Mouse (Mus musculus) myocyte (in vitro differentiated cells): Measurements from ENCODE around the gene Dlgap1. TPM values are rescaled to one million over a fixed set of nuclear protein-coding genes. Genes with fewer than 3 reads are reported as not detected.

ENCODE experiments used
- H3K27me3 ChIP-seq: one replicate; pipeline ENCODE4 v1.6.1; 2011; ENCODE audit not compliant: control insufficient read depth, insufficient read depth, insufficient read length
- H3K36me3 ChIP-seq: one replicate; pipeline ENCODE4 v1.6.1; 2011; ENCODE audit not compliant: control insufficient read depth, insufficient read depth
- H3K4me2 ChIP-seq: one replicate; pipeline ENCODE4 v1.6.1; 2011; ENCODE audit warnings: low read depth, control low read depth
- H3K4me3 ChIP-seq: one replicate; pipeline ENCODE4 v1.5.1; 2011; ENCODE audit warnings: mild to moderate bottlenecking, control low read depth, moderate library complexity
- H3K79me2 ChIP-seq: one replicate; pipeline ENCODE4 v1.6.1; 2011; ENCODE audit not compliant: control insufficient read depth, insufficient read depth
- H3ac ChIP-seq: one replicate; pipeline ENCODE4 v1.6.1; 2011; ENCODE audit not compliant: control insufficient read depth, insufficient read length
- CEBPB ChIP-seq: IDR thresholded peaks from 2 replicates; pipeline ENCODE4 v1.6.1; 2011; ENCODE audit warnings: mild to moderate bottlenecking, moderate library complexity; ENCODE audit not compliant: poor library complexity, insufficient read depth, severe bottlenecking
- E2F4 ChIP-seq: IDR thresholded peaks from one replicate; pipeline ENCODE4 v1.6.1; 2011; ENCODE audit warnings: mild to moderate bottlenecking, control low read depth, moderate library complexity; ENCODE audit not compliant: insufficient read depth
- MAX ChIP-seq: IDR thresholded peaks from one replicate; pipeline ENCODE4 v1.6.1; 2011; ENCODE audit warnings: low read depth, mild to moderate bottlenecking, control low read depth
- MYOD1 ChIP-seq, 3 experiments: IDR thresholded peaks; one replicate each; pipeline ENCODE4 v1.6.1; 2011; ENCODE audit warnings: control low read depth in 2 of 3, low read depth in 2 of 3, mild to moderate bottlenecking in 2 of 3, moderate library complexity in 1 of 3; ENCODE audit not compliant: insufficient read length in 2 of 3, control insufficient read depth in 1 of 3
- MYOG ChIP-seq, 3 experiments: IDR thresholded peaks; one replicate each; pipeline ENCODE4 v1.6.1; 2011; ENCODE audit warnings: control low read depth in 2 of 3, low read depth in 2 of 3, mild to moderate bottlenecking in 2 of 3; ENCODE audit not compliant: insufficient read length in 2 of 3, control insufficient read depth in 1 of 3, insufficient read depth in 1 of 3
- POLR2A ChIP-seq: IDR thresholded peaks from one replicate; pipeline ENCODE4 v1.6.1; 2011; ENCODE audit warnings: low read depth, mild to moderate bottlenecking, control low read depth, moderate library complexity; ENCODE audit not compliant: insufficient read length
- POLR2AphosphoS2 ChIP-seq: IDR thresholded peaks from one replicate; pipeline ENCODE4 v1.6.1; 2011; ENCODE audit warnings: low read depth, control low read depth; ENCODE audit not compliant: insufficient read length
- REST ChIP-seq: IDR thresholded peaks from one replicate; pipeline ENCODE4 v1.6.1; 2011; ENCODE audit warnings: mild to moderate bottlenecking, control low read depth, moderate library complexity; ENCODE audit not compliant: insufficient read depth, insufficient read length
- SRF ChIP-seq: IDR thresholded peaks from one replicate; pipeline ENCODE4 v1.6.1; 2011; ENCODE audit warnings: low read depth; ENCODE audit not compliant: control insufficient read depth, insufficient read length
- TCF12 ChIP-seq: IDR thresholded peaks from one replicate; pipeline ENCODE4 v1.6.1; 2011; ENCODE audit warnings: mild to moderate bottlenecking, control low read depth; ENCODE audit not compliant: poor library complexity, insufficient read depth, severe bottlenecking
- TCF3 ChIP-seq: IDR thresholded peaks from one replicate; pipeline ENCODE4 v1.6.1; 2011; ENCODE audit warnings: low read depth, control low read depth; ENCODE audit not compliant: insufficient read length
- USF1 ChIP-seq: IDR thresholded peaks from one replicate; pipeline ENCODE4 v1.6.1; 2011; ENCODE audit warnings: low read depth, mild to moderate bottlenecking, control low read depth, moderate library complexity
- polyA plus RNA-seq: library from polyadenylated mRNA; unstranded; fragments of >200 nt; fragmentation: generic; extraction: Trizol; gene quantifications from one replicate; pipeline ENCODE4 v1.2.1, GENCODE M21; 2012; ENCODE audit warnings: missing spikeins

Dlgap1 gene
- polyA plus RNA-seq, 1 experiment, result 0.31 TPM

DNA sequence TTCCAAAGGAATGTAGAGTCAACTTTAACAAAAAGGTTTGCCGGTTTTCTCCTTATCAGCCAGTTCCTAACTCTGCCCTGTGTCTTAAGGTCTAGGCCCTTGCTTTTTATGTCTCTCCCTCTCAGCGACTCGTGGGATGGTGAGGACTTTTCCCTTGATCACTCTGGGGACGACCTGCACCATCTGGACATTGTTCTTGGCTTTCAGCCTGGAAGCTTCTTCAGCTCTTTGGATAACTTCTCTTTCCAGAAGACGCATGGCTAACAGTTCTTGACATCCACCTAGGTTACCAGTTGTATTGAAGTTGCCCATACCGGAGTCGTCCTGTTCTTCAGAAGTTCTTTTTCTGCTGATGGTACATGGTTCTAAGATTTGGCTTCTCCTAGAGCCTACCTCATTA is 633.2 kb downstream of the Dlgap1 start:
- Histone ChIP-seq H3K36me3 (no peaks in the 10 kb centered on the region), H3ac (no peak overlapping the region), H3K79me2 (no peaks in the 10 kb centered on the region), H3K4me2 (no peak overlapping the region), H3K27me3 (peaks cover under 1% of the 10 kb centered on the region), H3K4me3 (no peak overlapping the region)
- TF ChIP-seq TCF12 (no peak), MYOG (IDR thresholded peaks at IDR 0.05; ENCODE audit: control insufficient read depth in 1 of 3, insufficient read depth in 1 of 3, insufficient read length in 2 of 3, low read depth in 2 of 3) (no peak), USF1 (no peak), CEBPB (no peak), MYOD1 (IDR thresholded peaks at IDR 0.05; ENCODE audit: control insufficient read depth in 1 of 3, insufficient read length in 2 of 3, low read depth in 2 of 3) (no peak), E2F4 (no peak), POLR2AphosphoS2 (no peak)

DNA sequence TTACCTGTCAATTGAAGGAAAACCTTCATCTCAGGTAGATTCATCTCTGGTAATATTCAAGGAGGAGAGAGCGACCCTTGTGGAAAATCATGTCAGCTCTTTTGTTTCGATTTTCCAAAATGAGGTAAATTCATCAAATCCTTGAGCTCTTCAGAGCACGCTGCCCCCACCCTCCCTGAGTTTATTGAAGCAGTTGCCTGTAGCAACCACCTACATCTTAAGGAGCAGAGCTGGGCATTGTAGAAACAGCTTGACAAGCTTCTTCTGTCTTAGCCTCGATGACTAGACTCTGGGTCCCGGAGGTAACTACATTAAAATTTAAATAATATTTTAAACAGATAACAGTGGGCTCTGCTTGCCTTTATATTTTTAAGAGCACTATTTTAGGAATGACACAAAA is 636.8 kb downstream of the Dlgap1 start:
- Histone ChIP-seq H3K36me3 (no peaks in the 10 kb centered on the region), H3K27me3 (peaks cover 10% of the 10 kb centered on the region), H3K4me2 (no peak overlapping the region), H3K4me3 (no peak overlapping the region), H3K79me2 (no peaks in the 10 kb centered on the region), H3ac (no peak overlapping the region)
- TF ChIP-seq REST, result no peak
- no peak for TF ChIP-seq USF1

DNA sequence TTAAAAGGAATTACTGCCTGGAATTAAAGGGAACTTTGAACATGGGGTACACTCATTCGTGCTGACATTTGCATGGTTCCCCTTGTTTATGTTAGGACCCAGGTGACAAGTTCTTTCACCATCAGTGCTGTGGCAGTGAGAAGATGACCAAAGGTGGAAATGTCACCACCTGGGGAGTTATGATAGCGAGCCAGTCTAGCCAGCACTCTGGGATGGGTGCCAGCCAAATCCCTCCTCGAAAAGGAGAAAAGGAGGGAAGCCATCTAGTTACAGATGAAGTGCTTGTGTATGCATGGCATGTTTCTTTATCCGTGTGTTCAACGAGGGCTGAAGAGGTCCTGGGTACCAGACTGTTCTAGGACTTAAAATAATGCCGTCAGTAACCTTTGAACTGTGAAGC is 643.3 kb downstream of the Dlgap1 start:
- Histone ChIP-seq H3K4me2 (no peak overlapping the region), H3K36me3 (no peaks in the 10 kb centered on the region), H3K27me3 (peaks cover 8% of the 10 kb centered on the region), H3K79me2 (no peaks in the 10 kb centered on the region), H3ac (no peak overlapping the region), H3K4me3 (no peak overlapping the region)
- TF ChIP-seq SRF (no peak), MAX (no peak)

DNA sequence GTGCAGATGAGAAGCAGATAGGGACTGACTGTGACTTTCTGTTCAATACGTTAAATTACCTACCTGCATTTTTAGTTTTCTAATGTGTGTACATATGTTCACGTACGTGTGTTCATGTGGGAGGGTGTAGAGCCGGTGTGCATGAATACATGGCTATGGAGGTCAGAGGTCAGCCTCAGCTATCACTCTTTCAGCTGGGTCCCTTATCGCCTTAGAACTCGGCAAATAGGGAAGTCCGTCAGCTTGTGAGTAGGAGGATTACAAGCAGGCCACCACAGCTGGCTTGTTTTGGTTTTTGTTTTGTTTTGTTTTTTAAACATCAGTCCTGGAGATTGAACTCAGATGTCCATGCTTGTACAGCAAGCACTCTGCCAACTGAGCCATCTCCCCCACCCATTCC is 645.0 kb downstream of the Dlgap1 start:
- Histone ChIP-seq H3K4me3 (no peak overlapping the region), H3ac (no peak overlapping the region), H3K36me3 (no peaks in the 10 kb centered on the region), H3K4me2 (no peak overlapping the region), H3K27me3 (peaks cover 1% of the 10 kb centered on the region), H3K79me2 (no peaks in the 10 kb centered on the region)
- no peak for TF ChIP-seq MYOD1 (IDR thresholded peaks at IDR 0.05; ENCODE audit: control insufficient read depth in 1 of 3, insufficient read length in 2 of 3, low read depth in 2 of 3)
- no peak for TF ChIP-seq CEBPB
- no peak for TF ChIP-seq MYOG (IDR thresholded peaks at IDR 0.05; ENCODE audit: control insufficient read depth in 1 of 3, insufficient read depth in 1 of 3, insufficient read length in 2 of 3, low read depth in 2 of 3)
- TF ChIP-seq REST, result no peak
- TF ChIP-seq TCF12, result no peak
- no peak for TF ChIP-seq MAX
- no peak for TF ChIP-seq POLR2AphosphoS2
- no peak for TF ChIP-seq SRF
- no peak for TF ChIP-seq TCF3
- TF ChIP-seq USF1, result no peak
- no peak for TF ChIP-seq POLR2A
- TF ChIP-seq E2F4, result no peak

DNA sequence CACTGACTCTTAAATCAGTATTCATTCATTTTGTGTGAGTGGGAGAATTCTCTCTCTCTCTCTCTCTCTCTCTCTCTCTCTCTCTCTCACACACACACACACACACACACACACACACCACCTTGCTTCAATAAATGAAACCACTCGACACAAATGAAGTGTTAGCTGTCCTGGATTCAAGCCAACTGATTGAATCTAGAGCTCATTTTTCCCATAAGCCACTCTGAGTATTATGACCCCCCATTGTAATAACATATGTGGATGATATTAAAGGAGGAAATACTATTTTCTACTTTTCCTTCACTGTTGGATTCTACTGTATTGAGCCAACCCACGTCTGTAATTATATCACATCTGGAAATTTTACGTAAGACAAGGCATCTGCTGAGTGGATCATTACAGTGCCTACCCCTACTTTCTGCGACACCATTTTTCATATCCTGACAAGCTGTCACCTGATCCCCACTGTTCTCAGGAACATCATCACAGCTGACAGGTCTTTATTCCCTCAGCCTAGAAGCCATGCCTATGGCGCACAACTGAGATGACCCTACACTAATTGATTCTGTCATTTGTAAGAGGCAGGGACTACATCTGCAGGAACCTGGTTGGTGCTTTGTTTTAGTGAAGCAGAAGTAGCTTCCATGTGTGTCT is 645.7 kb downstream of the Dlgap1 start:
- H3K4me2 ChIP-seq, result no peak overlapping the region
- no peaks in the 10 kb centered on the region for H3K27me3 ChIP-seq
- no peaks in the 10 kb centered on the region for H3K79me2 ChIP-seq
- H3K4me3 ChIP-seq, result no peak overlapping the region
- no peaks in the 10 kb centered on the region for H3K36me3 ChIP-seq
- no peak overlapping the region for H3ac ChIP-seq
- TF ChIP-seq USF1 (no peak), TCF3 (no peak), POLR2A (no peak), MYOG (IDR thresholded peaks at IDR 0.05; ENCODE audit: control insufficient read depth in 1 of 3, insufficient read depth in 1 of 3, insufficient read length in 2 of 3, low read depth in 2 of 3) (no peak), TCF12 (no peak), MAX (no peak), POLR2AphosphoS2 (no peak), E2F4 (no peak), SRF (no peak), CEBPB (no peak), MYOD1 (IDR thresholded peaks at IDR 0.05; ENCODE audit: control insufficient read depth in 1 of 3, insufficient read length in 2 of 3, low read depth in 2 of 3) (no peak), REST (no peak)
